Mouse (Mus musculus) right cerebral cortex, adult 2 months (tissue): ENCODE results near the gene Slc6a9.
A peak's percentile ranks its signal among the peaks of the same experiment; 100 is the strongest.

ENCODE experiments used
- DNase-seq, 2 experiments: peaks; one replicate each; pipeline ENCODE4 v3.0.0; 2021 to 2022; ENCODE audit warnings: low spot score in 2 of 2

Gene Slc6a9

DNA sequence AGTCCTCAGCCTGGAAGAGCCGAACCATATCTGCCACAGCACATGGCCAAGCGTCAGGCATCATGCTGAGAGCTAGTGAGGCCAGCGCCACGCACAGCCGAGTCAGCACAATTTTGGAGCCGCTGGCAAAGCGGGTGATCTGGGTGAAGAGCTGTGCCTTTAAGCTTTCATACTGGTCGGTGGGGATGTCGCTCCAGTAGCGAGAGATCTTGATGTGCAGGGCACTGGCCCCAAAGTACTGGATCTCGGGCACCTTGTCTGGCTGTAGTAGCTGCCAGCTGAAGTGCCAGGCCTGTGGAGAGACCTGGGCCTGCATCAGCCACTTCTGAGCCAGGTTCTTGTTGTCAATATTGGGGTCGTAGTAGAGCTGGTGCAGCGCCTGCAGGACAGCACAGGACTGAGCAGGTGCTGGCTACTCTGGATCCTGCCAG lies 77.8 kb downstream of the Slc6a9 start:
- DNase-seq = no peak

DNA sequence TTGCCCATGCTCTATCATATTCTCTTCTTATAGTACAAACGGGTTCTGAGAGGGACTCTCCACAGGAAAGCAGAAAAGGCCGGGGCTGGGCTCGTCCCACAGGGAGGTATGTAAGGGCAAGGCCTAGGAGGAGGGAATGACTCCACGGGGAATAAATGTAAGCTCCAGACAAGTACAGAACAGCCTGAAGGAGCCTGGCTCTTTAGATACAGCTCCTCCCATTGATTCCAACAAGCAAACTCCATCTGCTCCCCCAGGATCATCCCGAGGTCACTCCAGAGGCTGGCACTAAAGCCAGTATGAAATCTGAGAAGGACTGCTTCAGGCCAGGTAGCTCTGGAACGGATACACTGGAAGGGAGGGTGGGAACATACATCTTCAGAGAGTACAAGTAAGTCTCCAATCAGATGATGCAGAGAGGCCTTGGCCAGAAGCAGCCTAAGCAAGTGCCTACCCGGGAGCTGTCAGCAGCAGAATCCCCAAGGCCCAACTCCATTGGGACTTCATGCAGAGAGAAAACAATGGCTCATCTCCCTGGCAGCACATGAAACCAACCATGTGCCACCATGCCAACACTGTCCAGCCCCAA lies 78.5 kb downstream of the Slc6a9 start:
- no peak for DNase-seq

GRCm38 (mm10) chr4:117913421-117913820 lies 79.1 kb downstream of the Slc6a9 start:
- DNase-seq = no peak

GRCm38 (mm10) chr4:117914031-117914430 lies 79.7 kb downstream of the Slc6a9 start:
- no peak for DNase-seq

DNA sequence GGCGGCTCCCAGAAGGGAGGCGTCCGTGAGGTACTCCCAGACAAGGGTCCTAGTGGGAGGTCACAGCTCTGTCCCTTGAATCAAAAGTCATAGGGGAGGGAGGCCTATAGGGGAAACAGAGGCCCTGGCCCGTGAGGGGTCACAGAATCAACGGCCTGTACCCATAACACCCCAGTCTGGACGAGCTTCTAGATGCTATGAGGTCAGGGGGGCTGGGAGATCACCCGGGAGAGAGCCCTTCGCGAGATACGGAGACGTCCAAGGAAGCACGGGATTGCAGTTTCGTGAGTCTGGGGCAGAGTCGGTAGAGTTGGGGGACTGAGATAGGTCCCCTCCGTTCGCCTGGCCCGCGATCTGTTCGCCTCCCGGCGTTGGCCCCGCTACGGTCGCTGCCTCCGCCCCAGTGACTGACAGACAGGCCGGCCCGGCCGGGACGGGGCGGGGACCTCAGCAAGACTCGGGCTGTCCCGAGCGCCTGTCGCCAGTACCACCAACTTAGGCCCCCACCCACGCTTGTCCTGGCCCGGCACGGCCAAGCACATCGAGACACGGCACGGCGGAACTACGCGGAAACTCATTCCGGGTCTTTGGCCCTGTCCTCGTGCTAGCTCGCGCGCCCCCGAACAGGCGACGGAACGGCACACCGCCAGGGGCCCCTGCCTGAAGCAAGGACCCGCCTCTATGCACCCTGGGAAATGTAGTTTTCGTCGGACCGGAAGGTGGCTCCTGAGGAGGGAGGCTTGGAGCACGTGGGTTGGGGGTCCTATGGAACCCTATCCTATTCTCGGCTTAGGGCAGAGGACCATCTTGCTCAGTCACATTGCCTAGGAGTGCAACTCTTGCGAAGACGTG lies 80.5 kb downstream of the Slc6a9 start, which contains the start of gene Ipo13:
Gene Ipo13, minus strand, starts transcription at position 409 of the 852 bp plus-strand sequence.
- peak; percentile 92 to 96 for DNase-seq

GRCm38 (mm10) chr4:117915489-117916105 lies 81.3 kb downstream of the Slc6a9 start:
- no peak for DNase-seq

GRCm38 (mm10) chr4:117916386-117916785 lies 82.1 kb downstream of the Slc6a9 start:
- no peak for DNase-seq

- DNase-seq = no peak
These were observed 83.1 kb downstream of the Slc6a9 start for GRCm38 (mm10) chr4:117917402-117917801.

GRCm38 (mm10) chr4:117917847-117918246 lies 83.5 kb downstream of the Slc6a9 start:
- DNase-seq = no peak

DNA sequence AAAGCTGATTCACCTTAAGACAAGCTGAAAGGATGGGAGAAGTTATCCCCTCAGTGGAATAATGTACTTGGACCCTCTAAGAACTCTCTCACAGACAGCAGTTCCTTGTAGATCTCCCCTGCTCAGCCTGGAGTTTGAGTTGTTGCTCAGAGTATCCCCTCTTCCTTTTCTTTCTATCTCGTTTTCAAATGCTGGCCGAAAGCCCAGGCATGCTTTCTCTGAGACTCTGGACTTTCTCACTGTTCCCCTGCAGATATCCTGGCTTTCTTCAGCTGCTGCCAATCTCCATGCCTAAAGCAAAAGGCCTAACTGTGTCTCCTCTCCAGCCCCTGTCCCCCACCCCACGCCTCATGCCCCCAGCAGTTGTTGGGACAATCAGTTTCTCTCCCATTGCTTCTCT lies 84.0 kb downstream of the Slc6a9 start:
- DNase-seq = no peak

DNA sequence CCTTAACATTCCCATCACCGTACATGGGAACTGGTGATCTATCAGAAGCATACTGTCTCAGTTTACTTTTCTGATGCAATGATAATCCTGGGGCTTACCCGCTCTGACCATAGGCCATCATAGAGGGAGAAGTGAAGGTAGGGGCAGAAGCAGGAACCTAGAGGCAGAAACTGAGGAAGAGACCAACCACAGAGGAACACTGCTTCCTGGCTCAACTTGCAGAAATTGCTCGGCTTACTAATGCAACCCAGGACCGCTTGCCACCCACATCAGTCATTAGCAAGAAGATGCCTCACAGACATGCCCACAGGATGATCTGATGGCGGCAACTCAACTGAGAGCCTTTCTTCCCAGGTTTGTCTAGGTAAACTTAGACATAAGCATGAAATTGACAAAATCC lies 84.5 kb downstream of the Slc6a9 start:
- no peak for DNase-seq

DNA sequence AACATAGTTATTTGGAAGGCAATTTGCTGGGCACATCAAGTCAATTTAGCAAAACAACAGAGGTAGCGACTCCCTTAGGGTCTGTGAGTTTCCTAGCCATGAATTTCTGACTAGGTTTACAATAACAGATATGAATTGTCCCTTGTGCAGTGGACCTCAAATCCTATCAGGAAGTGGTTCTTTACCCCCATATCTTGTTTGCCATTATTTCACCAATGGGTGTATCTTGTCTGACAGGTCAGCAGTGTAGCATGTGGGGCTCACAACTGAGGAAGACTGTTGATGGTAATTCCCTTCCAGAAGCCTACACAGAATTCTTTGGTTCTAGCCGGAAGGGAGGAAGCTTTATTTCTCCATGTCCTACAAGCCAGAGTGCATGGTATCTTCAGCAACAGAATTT lies 87.1 kb downstream of the Slc6a9 start:
- DNase-seq = no peak

DNA sequence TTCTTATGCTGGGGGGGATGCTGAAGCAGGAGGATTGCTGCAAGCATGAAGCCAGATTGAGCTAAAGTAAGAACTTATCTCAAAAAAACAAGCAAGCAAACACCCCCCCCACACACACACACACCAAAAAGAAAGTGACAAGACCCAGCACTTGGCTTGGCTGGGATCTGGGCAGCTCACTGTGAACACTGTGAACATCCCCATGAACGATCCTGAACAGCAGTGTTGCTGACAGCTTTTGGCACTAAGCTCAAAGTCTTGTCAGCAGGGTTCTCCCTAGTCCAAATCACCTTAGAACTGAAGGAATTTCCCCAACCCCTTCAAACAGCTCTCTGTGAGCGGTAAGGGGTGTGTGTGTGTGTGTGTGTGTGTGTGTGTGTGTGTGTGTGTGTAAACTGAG lies 89.1 kb downstream of the Slc6a9 start:
- DNase-seq = no peak
